Mouse (Mus musculus): ENCODE results near the gene Lgals9. TPM values are rescaled to one million over a fixed set of nuclear protein-coding genes. Genes with fewer than 3 reads are reported as not detected.

The Lgals9 gene
- polyA plus RNA-seq, 1 experiment from 2014 or later, result 206 TPM

GRCm38 (mm10) chr11:78922678-78923407, 61.9 kb downstream of the Lgals9 start:
- Histone ChIP-seq H3K9ac (ENCODE audit: low read depth, low read length) (no peak overlapping the region), H3K27ac (ENCODE audit: low read length) (no peak overlapping the region), H3K4me2 (ENCODE audit: low read depth, low read length) (no peak overlapping the region), H3K36me3 (ENCODE audit: control insufficient read depth, insufficient read depth) (no peaks in the 10 kb centered on the region), H3K4me1 (ENCODE audit: control insufficient read depth, low read depth, low read length) (no peaks in the 10 kb centered on the region), H3K27me3 (ENCODE audit: control insufficient read depth, insufficient read depth, low read depth, low read length) (peaks cover 34% of the 10 kb centered on the region), H3K9me3 (replicated peaks; ENCODE audit: control insufficient read depth, low read length) (no peaks in the 10 kb centered on the region), H3K4me3 (ENCODE audit: low read depth, low read length) (no peak overlapping the region)
- no peak for ATAC-seq (ENCODE audit: low read depth)
- WGBS (ENCODE audit: insufficient replicate concordance), result 28% methylated on average over 8 of the region's 8 CpGs

- H3K36me3 ChIP-seq (ENCODE audit: control insufficient read depth, insufficient read depth), result no peaks in the 10 kb centered on the region
- peaks cover 22% of the 10 kb centered on the region for H3K27me3 ChIP-seq (ENCODE audit: control insufficient read depth, insufficient read depth, low read depth, low read length)
- no peak for ATAC-seq (ENCODE audit: low read depth)
- no peaks in the 10 kb centered on the region for H3K4me1 ChIP-seq (ENCODE audit: control insufficient read depth, low read depth, low read length)
- WGBS (ENCODE audit: insufficient replicate concordance), result 28% methylated on average over 6 of the region's 6 CpGs
- no peak within 1 kb of the TSS for H3K27ac ChIP-seq (ENCODE audit: low read length)
- H3K9ac ChIP-seq (ENCODE audit: low read depth, low read length), result no peak within 1 kb of the TSS
- no peak within 1 kb of the TSS for H3K4me3 ChIP-seq (ENCODE audit: low read depth, low read length)
- no peaks in the 10 kb centered on the region for H3K9me3 ChIP-seq (replicated peaks; ENCODE audit: control insufficient read depth, low read length)
- no peak within 1 kb of the TSS for H3K4me2 ChIP-seq (ENCODE audit: low read depth, low read length)
Measured at GRCm38 (mm10) chr11:78920411-78920939, 64.3 kb downstream of the Lgals9 start, which contains the start of gene Nos2. TSS of gene Nos2 (plus strand) at chr11:78920787.

DNA sequence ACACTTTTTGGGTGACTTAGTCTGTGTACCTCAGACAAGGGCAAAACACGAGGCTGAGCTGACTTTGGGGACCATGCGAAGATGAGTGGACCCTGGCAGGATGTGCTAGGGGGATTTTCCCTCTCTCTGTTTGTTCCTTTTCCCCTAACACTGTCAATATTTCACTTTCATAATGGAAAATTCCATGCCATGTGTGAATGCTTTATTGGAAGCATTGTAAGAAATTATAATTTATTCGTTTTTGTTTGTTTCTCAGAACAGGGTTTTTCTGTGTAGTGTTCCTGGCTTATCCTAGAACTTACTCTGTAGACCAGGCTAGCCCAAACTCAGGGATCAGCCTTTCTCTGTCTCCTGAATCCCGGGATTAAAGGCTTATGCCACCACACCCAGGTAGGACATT, 65.0 kb downstream of the Lgals9 start:
- H3K9me3 ChIP-seq (replicated peaks; ENCODE audit: control insufficient read depth, low read length), result no peaks in the 10 kb centered on the region
- WGBS (ENCODE audit: insufficient replicate concordance), result 44% methylated on average over 4 of the region's 4 CpGs

DNA sequence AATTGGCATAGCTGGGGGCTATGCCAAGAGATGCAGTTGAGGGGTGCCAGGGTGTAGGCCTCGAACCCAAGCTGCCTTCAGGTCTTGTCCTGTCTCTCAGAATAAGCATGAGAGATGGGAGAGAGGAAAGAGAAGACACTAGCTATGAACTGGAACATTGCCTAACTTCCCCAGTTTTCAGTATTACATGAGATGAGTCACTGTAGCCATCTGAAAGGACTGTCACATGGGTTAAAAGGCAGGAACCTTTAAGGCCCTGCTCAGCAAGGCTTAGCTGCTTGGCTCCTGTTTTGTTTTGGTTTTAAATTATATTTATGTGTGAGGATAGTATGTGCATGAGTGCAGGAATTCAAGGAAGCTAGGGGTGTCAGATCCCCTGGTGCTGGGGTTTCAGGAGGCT, 68.3 kb downstream of the Lgals9 start:
- H3K36me3 ChIP-seq (ENCODE audit: control insufficient read depth, insufficient read depth), result no peaks in the 10 kb centered on the region
- H3K4me3 ChIP-seq (ENCODE audit: low read depth, low read length), result no peak overlapping the region
- H3K9ac ChIP-seq (ENCODE audit: low read depth, low read length), result no peak overlapping the region
- no peaks in the 10 kb centered on the region; the same call in 1 of the 2 replicates for H3K27me3 ChIP-seq (ENCODE audit: control insufficient read depth, insufficient read depth, low read depth, low read length)
- no peak for ATAC-seq (ENCODE audit: low read depth)
- H3K4me1 ChIP-seq (ENCODE audit: control insufficient read depth, low read depth, low read length), result no peaks in the 10 kb centered on the region
- H3K9me3 ChIP-seq (replicated peaks; ENCODE audit: control insufficient read depth, low read length), result no peaks in the 10 kb centered on the region
- 17% methylated on average over 1 of the region's 1 CpGs for WGBS (ENCODE audit: insufficient replicate concordance)
- H3K27ac ChIP-seq (ENCODE audit: low read length), result no peak overlapping the region
- no peak overlapping the region for H3K4me2 ChIP-seq (ENCODE audit: low read depth, low read length)

More for the DNA sequence above, 65.0 kb downstream of the Lgals9 start:
- Histone ChIP-seq H3K36me3 (ENCODE audit: control insufficient read depth, insufficient read depth) (no peaks in the 10 kb centered on the region), H3K4me2 (ENCODE audit: low read depth, low read length) (no peak overlapping the region), H3K27ac (ENCODE audit: low read length) (no peak overlapping the region), H3K9ac (ENCODE audit: low read depth, low read length) (no peak overlapping the region), H3K4me3 (ENCODE audit: low read depth, low read length) (no peak overlapping the region), H3K4me1 (ENCODE audit: control insufficient read depth, low read depth, low read length) (no peaks in the 10 kb centered on the region), H3K27me3 (ENCODE audit: control insufficient read depth, insufficient read depth, low read depth, low read length) (peaks cover 15% of the 10 kb centered on the region)
- no peak for ATAC-seq (ENCODE audit: low read depth)

GRCm38 (mm10) chr11:78915473-78915872, 69.3 kb downstream of the Lgals9 start:
- WGBS (ENCODE audit: insufficient replicate concordance), result 46% methylated on average over 6 of the region's 6 CpGs
- Histone ChIP-seq H3K4me2 (ENCODE audit: low read depth, low read length) (no peak overlapping the region), H3K4me3 (ENCODE audit: low read depth, low read length) (no peak overlapping the region), H3K36me3 (ENCODE audit: control insufficient read depth, insufficient read depth) (no peaks in the 10 kb centered on the region), H3K9me3 (replicated peaks; ENCODE audit: control insufficient read depth, low read length) (no peaks in the 10 kb centered on the region), H3K27ac (ENCODE audit: low read length) (no peak overlapping the region), H3K27me3 (ENCODE audit: control insufficient read depth, insufficient read depth, low read depth, low read length) (no peaks in the 10 kb centered on the region), H3K4me1 (ENCODE audit: control insufficient read depth, low read depth, low read length) (no peaks in the 10 kb centered on the region), H3K9ac (ENCODE audit: low read depth, low read length) (no peak overlapping the region)
- ATAC-seq (ENCODE audit: low read depth), result no peak

Other genes starting within 250 kb of the Lgals9 start
- 13.1 and 15.1 TPM in 2 replicates for gene Ccnq, start 233.2 kb downstream of the Lgals9 start, polyA plus RNA-seq (2015; fragmentation: Nextera tagmentation; extraction: Ambion mirVana)
- 11.8 and 13.5 TPM in 2 replicates for gene Lyrm9, start 158.4 kb downstream of the Lgals9 start, polyA plus RNA-seq (2015; fragmentation: Nextera tagmentation; extraction: Ambion mirVana)
- 0.02 and 0.06 TPM in 2 replicates for gene Nos2, start 64.2 kb downstream of the Lgals9 start, polyA plus RNA-seq (2015; fragmentation: Nextera tagmentation; extraction: Ambion mirVana)
- 1.9 and 2.3 TPM in 2 replicates for gene Ksr1, start 161.5 kb upstream of the Lgals9 start, polyA plus RNA-seq (2015; fragmentation: Nextera tagmentation; extraction: Ambion mirVana)